Mouse (Mus musculus): ENCODE measurements around the gene Thegl. TPM values are rescaled to one million over a fixed set of nuclear protein-coding genes. Genes with fewer than 3 reads are reported as not detected.
"Not testable (repeated sequence)": the region's sequence is repeated elsewhere in the genome, so short reads cannot be mapped to it uniquely, and the experiment has no call there.

The Thegl gene
- polyA plus RNA-seq (2016; fragmentation: Nextera tagmentation; extraction: Ambion mirVana) = not detected in 2 replicates

GRCm38 (mm10) chr5:77015544-77016482 lies at the start of gene Thegl:
Thegl (plus strand) TSS chr5:77016023.
- Histone ChIP-seq H3K9ac (replicated peaks) (peak within 1 kb of the TSS; percentile 27), H3K4me2 (peak within 1 kb of the TSS; percentile 81), H3K9me3 (no peaks in the 10 kb centered on the region), H3K27ac (no peak within 1 kb of the TSS), H3K4me1 (replicated peaks) (no peaks in the 10 kb centered on the region), H3K27me3 (peaks cover 15% of the 10 kb centered on the region), H3K4me3 (replicated peaks) (peak within 1 kb of the TSS; percentile 51), H3K36me3 (no peaks in the 10 kb centered on the region)
- ATAC-seq (ENCODE audit: insufficient number of reproducible peaks, insufficient read depth, low FRiP score, low TSS enrichment, low read depth) = peak; percentile 92
- WGBS = 14% methylated on average over 57 of the region's 57 CpGs

DNA sequence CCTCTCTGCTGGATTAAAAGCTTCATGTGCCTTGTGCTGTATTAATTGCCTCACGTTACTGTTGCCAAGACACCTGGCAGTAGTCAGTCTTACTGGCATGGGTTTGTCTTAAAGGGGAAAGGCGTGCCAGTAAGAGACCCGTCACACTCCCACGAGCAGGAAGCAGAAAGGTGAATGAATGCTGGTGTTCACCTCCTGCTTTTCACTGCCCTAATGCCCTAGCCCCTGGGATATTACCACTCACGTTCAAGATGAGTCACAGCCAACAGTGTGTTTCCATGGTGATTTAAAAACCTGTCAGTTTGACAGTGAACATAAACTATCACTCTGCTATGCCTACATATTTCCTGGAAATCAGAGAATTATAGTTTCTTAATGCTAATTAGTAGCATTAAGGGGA lies 46.6 kb upstream of the Thegl start:
- Histone ChIP-seq H3K27me3 (no peaks in the 10 kb centered on the region), H3K9ac (replicated peaks) (no peak overlapping the region), H3K4me1 (replicated peaks) (peaks cover 8% of the 10 kb centered on the region; the same call in 1 of the 2 replicates), H3K4me2 (no peak overlapping the region), H3K9me3 (no peaks in the 10 kb centered on the region), H3K4me3 (replicated peaks) (no peak overlapping the region), H3K27ac (no peak overlapping the region), H3K36me3 (peaks cover 64% of the 10 kb centered on the region)
- no peak for ATAC-seq (ENCODE audit: insufficient number of reproducible peaks, insufficient read depth, low FRiP score, low TSS enrichment, low read depth)
- 83% methylated on average over 5 of the region's 5 CpGs for WGBS

DNA sequence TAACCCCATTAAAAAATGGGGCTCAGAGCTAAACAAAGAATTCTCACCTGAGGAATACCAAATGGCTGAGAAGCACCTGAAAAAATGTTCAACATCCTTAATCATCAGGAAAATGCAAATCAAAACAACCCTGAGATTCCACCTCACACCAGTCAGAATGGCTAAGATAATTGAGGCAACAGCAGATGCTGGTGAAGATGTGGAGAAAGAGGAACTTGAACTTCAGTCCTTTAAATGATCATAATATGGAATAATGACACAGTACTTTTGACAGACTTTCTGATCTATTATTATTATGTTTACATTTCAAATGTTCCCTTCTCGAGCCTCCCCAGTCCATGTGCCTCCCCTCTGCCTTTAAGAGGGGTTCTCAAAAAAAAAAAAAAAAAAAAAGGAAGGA lies 44.7 kb upstream of the Thegl start:
- H3K27me3 ChIP-seq; H3K27ac ChIP-seq; H3K4me3 ChIP-seq (replicated peaks); ATAC-seq (ENCODE audit: insufficient number of reproducible peaks, insufficient read depth, low FRiP score, low TSS enrichment, low read depth); H3K4me2 ChIP-seq; H3K9me3 ChIP-seq; H3K9ac ChIP-seq (replicated peaks): not testable (repeated sequence)
- Histone ChIP-seq H3K4me1 (replicated peaks) (peaks cover 13% of the 10 kb centered on the region), H3K36me3 (peaks cover 49% of the 10 kb centered on the region)
- WGBS = 86% methylated on average over 1 of the region's 1 CpGs

DNA sequence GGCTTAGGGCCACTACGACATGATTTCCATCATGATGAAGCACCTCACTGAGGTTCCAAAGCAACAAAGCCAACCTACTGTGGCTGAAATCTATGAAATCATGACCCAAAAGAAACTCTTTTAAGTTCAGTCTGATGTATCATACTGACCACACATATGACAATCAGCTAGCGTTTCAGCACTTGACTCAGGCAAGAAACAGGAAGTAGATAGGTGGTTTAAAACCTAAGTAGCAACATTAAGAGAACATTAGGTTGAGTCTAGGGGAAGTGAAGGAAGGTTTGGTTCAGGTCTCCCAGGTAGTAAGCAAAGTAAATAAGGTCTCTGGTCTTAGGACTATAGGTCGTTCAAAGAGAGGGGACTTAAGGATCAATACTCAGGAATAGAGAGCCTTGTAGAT lies 42.3 kb upstream of the Thegl start:
- H3K36me3 ChIP-seq = peaks cover 47% of the 10 kb centered on the region
- WGBS = 68% methylated on average over 3 of the region's 3 CpGs
- H3K4me2 ChIP-seq = peak overlapping the region; percentile 88
- no peaks in the 10 kb centered on the region for H3K27me3 ChIP-seq
- ATAC-seq (ENCODE audit: insufficient number of reproducible peaks, insufficient read depth, low FRiP score, low TSS enrichment, low read depth) = no peak
- no peak overlapping the region for H3K27ac ChIP-seq
- H3K9ac ChIP-seq (replicated peaks) = no peak overlapping the region
- peak overlapping the region; percentile 86 for H3K4me3 ChIP-seq (replicated peaks)
- peaks cover 13% of the 10 kb centered on the region for H3K4me1 ChIP-seq (replicated peaks)
- H3K9me3 ChIP-seq = no peaks in the 10 kb centered on the region

- Histone ChIP-seq H3K36me3 (peaks cover 46% of the 10 kb centered on the region), H3K4me3 (replicated peaks) (peak overlapping the region; percentile 86), H3K9ac (replicated peaks) (peak overlapping the region; percentile 82), H3K4me2 (peak overlapping the region; percentile 88), H3K4me1 (replicated peaks) (peaks cover 13% of the 10 kb centered on the region), H3K27ac (no peak overlapping the region), H3K9me3 (no peaks in the 10 kb centered on the region), H3K27me3 (no peaks in the 10 kb centered on the region)
- ATAC-seq (ENCODE audit: insufficient number of reproducible peaks, insufficient read depth, low FRiP score, low TSS enrichment, low read depth) = peak; percentile 8; the same call in 1 of the 2 replicates
- WGBS = 4% methylated on average over 17 of the region's 17 CpGs
Observed at GRCm38 (mm10) chr5:76974207-76974553, 41.6 kb upstream of the Thegl start.

DNA sequence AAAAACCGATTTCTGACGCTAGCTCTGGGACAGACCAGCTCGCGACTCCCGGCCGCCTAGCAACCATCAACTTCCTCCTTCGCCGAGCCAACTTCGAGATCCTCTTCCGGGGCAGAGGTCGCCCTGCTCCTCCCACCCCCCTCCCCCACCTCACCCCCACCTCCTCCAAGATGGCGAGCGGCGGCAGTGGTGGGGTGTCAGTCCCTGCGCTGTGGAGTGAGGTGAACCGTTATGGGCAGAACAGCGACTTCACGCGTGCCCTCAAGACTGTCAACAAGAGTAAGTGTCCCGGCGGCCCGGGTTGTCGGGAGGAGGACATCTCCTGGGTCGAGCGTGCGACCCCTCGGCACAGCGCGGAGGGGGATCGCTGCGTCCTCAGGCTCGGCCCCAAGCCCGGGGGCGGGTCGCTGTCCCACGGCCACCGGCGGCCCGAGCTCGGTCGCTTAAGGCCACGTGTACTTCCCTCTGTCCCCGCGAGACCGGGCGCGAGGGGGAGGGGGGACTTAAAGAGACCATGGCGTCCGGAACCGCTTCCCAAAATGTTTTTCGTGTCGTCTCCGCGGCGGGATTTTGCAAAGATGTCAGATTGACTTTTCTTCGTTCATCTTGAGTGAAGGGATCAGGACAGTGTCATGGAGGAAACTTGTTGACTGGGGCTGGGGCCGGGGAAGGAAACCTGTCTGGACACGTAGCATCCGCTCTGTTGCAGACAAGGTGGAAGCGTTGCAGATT lies 41.1 kb upstream of the Thegl start, which contains the start of gene Srp72:
Gene Srp72, plus strand, starts transcription at position 130 of the 732 bp plus-strand sequence.
- Histone ChIP-seq H3K9me3 (no peaks in the 10 kb centered on the region), H3K9ac (replicated peaks) (peak within 1 kb of the TSS; percentile 82), H3K27me3 (no peaks in the 10 kb centered on the region), H3K36me3 (peaks cover 46% of the 10 kb centered on the region), H3K4me2 (peak within 1 kb of the TSS; percentile 88), H3K27ac (peak within 1 kb of the TSS; percentile 92), H3K4me3 (replicated peaks) (peak within 1 kb of the TSS; percentile 86), H3K4me1 (replicated peaks) (peaks cover 13% of the 10 kb centered on the region)
- ATAC-seq (ENCODE audit: insufficient number of reproducible peaks, insufficient read depth, low FRiP score, low TSS enrichment, low read depth) = peak; percentile 93
- under 1% methylated on average over 60 of the region's 60 CpGs for WGBS

GRCm38 (mm10) chr5:76975736-76976135 lies 40.1 kb upstream of the Thegl start:
- no peak for ATAC-seq (ENCODE audit: insufficient number of reproducible peaks, insufficient read depth, low FRiP score, low TSS enrichment, low read depth)
- peaks cover 13% of the 10 kb centered on the region for H3K4me1 ChIP-seq (replicated peaks)
- H3K4me3 ChIP-seq (replicated peaks) = peak overlapping the region; percentile 86
- H3K27me3 ChIP-seq = no peaks in the 10 kb centered on the region
- H3K36me3 ChIP-seq = peaks cover 45% of the 10 kb centered on the region
- H3K27ac ChIP-seq = no peak overlapping the region
- WGBS = 76% methylated on average over 8 of the region's 8 CpGs
- H3K4me2 ChIP-seq = peak overlapping the region; percentile 88
- H3K9me3 ChIP-seq = no peaks in the 10 kb centered on the region
- no peak overlapping the region for H3K9ac ChIP-seq (replicated peaks)

DNA sequence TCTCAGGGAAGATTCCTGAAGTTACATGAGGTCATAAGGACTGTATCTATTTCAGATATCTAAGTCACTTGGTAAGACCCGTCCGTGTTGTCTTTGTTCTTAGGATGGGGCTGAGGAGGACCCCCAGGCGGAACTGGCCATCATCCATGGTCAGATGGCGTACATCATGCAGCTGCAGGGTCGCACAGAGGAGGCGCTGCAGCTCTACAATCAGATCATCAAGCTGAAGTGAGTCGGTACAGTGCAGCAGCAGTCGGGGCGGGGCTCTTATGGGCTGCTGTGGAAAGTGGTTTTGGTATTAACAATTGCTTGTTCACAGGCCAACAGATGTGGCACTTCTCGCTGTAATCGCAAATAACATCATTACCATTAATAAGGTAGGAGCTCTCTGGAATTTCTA lies 31.8 kb upstream of the Thegl start:
- H3K4me3 ChIP-seq (replicated peaks) = no peak overlapping the region
- no peak overlapping the region for H3K9ac ChIP-seq (replicated peaks)
- no peak for ATAC-seq (ENCODE audit: insufficient number of reproducible peaks, insufficient read depth, low FRiP score, low TSS enrichment, low read depth)
- H3K4me1 ChIP-seq (replicated peaks) = no peaks in the 10 kb centered on the region
- H3K27me3 ChIP-seq = no peaks in the 10 kb centered on the region
- H3K4me2 ChIP-seq = no peak overlapping the region
- 92% methylated on average over 11 of the region's 11 CpGs for WGBS
- no peaks in the 10 kb centered on the region for H3K9me3 ChIP-seq
- no peak overlapping the region for H3K27ac ChIP-seq
- peaks cover 84% of the 10 kb centered on the region for H3K36me3 ChIP-seq

GRCm38 (mm10) chr5:76990789-76991188 lies 25.0 kb upstream of the Thegl start:
- Histone ChIP-seq H3K27me3 (no peaks in the 10 kb centered on the region), H3K4me3 (replicated peaks) (no peak overlapping the region), H3K4me2 (no peak overlapping the region), H3K4me1 (replicated peaks) (no peaks in the 10 kb centered on the region), H3K9me3 (no peaks in the 10 kb centered on the region; the same call in 1 of the 2 replicates), H3K36me3 (peaks cover 87% of the 10 kb centered on the region), H3K27ac (no peak overlapping the region), H3K9ac (replicated peaks) (no peak overlapping the region)
- 92% methylated on average over 3 of the region's 3 CpGs for WGBS
- ATAC-seq (ENCODE audit: insufficient number of reproducible peaks, insufficient read depth, low FRiP score, low TSS enrichment, low read depth) = no peak

GRCm38 (mm10) chr5:76993174-76993814 lies 22.5 kb upstream of the Thegl start:
- H3K27me3 ChIP-seq = no peaks in the 10 kb centered on the region
- H3K9me3 ChIP-seq = no peaks in the 10 kb centered on the region; the same call in 1 of the 2 replicates
- H3K4me3 ChIP-seq (replicated peaks) = no peak overlapping the region
- H3K4me1 ChIP-seq (replicated peaks) = no peaks in the 10 kb centered on the region
- no peak overlapping the region for H3K9ac ChIP-seq (replicated peaks)
- no peak overlapping the region for H3K4me2 ChIP-seq
- H3K27ac ChIP-seq = no peak overlapping the region
- WGBS = 97% methylated on average over 5 of the region's 5 CpGs
- H3K36me3 ChIP-seq = peaks cover 89% of the 10 kb centered on the region
- ATAC-seq (ENCODE audit: insufficient number of reproducible peaks, insufficient read depth, low FRiP score, low TSS enrichment, low read depth) = no peak

GRCm38 (mm10) chr5:76998416-76998815 lies 17.4 kb upstream of the Thegl start:
- no peaks in the 10 kb centered on the region; the same call in 1 of the 2 replicates for H3K9me3 ChIP-seq
- peaks cover 76% of the 10 kb centered on the region for H3K36me3 ChIP-seq
- no peak overlapping the region for H3K4me2 ChIP-seq
- no peak overlapping the region for H3K9ac ChIP-seq (replicated peaks)
- no peaks in the 10 kb centered on the region for H3K27me3 ChIP-seq
- no peak overlapping the region for H3K4me3 ChIP-seq (replicated peaks)
- no peaks in the 10 kb centered on the region for H3K4me1 ChIP-seq (replicated peaks)
- H3K27ac ChIP-seq = no peak overlapping the region
- ATAC-seq (ENCODE audit: insufficient number of reproducible peaks, insufficient read depth, low FRiP score, low TSS enrichment, low read depth) = no peak
- 70% methylated on average over 5 of the region's 5 CpGs for WGBS

Data from limb, embryonic 12.5 days (tissue).